Mouse (Mus musculus) midbrain, postnatal 0 days (tissue): Measurements from ENCODE around the gene Tmtc2. TPM values are rescaled to one million over a fixed set of nuclear protein-coding genes. Genes with fewer than 3 reads are reported as not detected.

ENCODE experiments used
- ATAC-seq: fragments of 200-750 bp; cut with Nextera tagmentation; 2 replicates; pipeline ENCODE4 v1.8.0; 2017; ENCODE audit warnings: moderate number of reproducible peaks, mild to moderate bottlenecking, moderate TSS enrichment, moderate library complexity; ENCODE audit not compliant: low FRiP score
- DNase-seq: peaks from one replicate; pipeline ENCODE4 v3.0.0-alpha.2; 2015; ENCODE audit warnings: low spot score
- H3K27ac ChIP-seq: fragments of 300-500 bp; sonication (generic); 2 replicates; pipeline ENCODE4 v1.5.1; 2014; ENCODE audit warnings: low read depth, mild to moderate bottlenecking, low read length, mixed read lengths
- H3K27me3 ChIP-seq: fragments of 300-500 bp; sonication (generic); 2 replicates; pipeline ENCODE4 v1.6.1; 2014; ENCODE audit warnings: low read length, control low read depth, mixed read lengths; ENCODE audit not compliant: insufficient read depth
- H3K36me3 ChIP-seq: fragments of 300-500 bp; sonication (generic); 2 replicates; pipeline ENCODE4 v1.6.1; 2014; ENCODE audit warnings: low read length, control low read depth, mixed read lengths; ENCODE audit not compliant: insufficient read depth
- H3K4me1 ChIP-seq: fragments of 300-500 bp; sonication (generic); 2 replicates; pipeline ENCODE4 v1.6.1; 2014; ENCODE audit warnings: mild to moderate bottlenecking, control low read depth, antibody characterized with exemption, low read length, mixed read lengths; ENCODE audit not compliant: insufficient read depth
- H3K4me2 ChIP-seq: fragments of 300-500 bp; sonication (generic); 2 replicates; pipeline ENCODE4 v1.6.1; 2014; ENCODE audit warnings: low read depth, mild to moderate bottlenecking, low read length, mixed read lengths; ENCODE audit not compliant: poor library complexity, severe bottlenecking
- H3K4me3 ChIP-seq: fragments of 300-500 bp; sonication (generic); 2 replicates; pipeline ENCODE4 v1.5.1; 2014; ENCODE audit warnings: low read depth, mild to moderate bottlenecking, low read length, moderate library complexity
- H3K9ac ChIP-seq: fragments of 300-500 bp; sonication (generic); replicated peaks from 2 replicates; pipeline ENCODE4 v1.6.1; 2014; ENCODE audit warnings: mild to moderate bottlenecking, low read length, moderate library complexity, mixed read lengths; ENCODE audit not compliant: poor library complexity, severe bottlenecking
- H3K9me3 ChIP-seq: fragments of 300-500 bp; sonication (generic); 2 replicates; pipeline ENCODE4 v1.6.1; 2016; ENCODE audit warnings: low read length, control low read depth
- CTCF ChIP-seq: IDR thresholded peaks from 2 replicates; pipeline ENCODE4 v1.5.1; 2016; ENCODE audit warnings: antibody characterized with exemption, mild to moderate bottlenecking
- WGBS: fragments of 180-500 bp; shearing (Covaris S2); extraction: QIAGEN DNeasy Blood & Tissue Kit; methylation state at CpG from one replicate; pipeline ENCODE4 v1.1.7; 2014; 5-methylcytosine and 5-hydroxymethylcytosine counted together
- polyA plus RNA-seq: library from polyadenylated mRNA; unstranded; fragments of >200 nt; fragmentation: Nextera tagmentation; extraction: Ambion mirVana; gene quantifications from 2 replicates; pipeline ENCODE4 v1.2.1, GENCODE M21; 2015
- total RNA-seq: library from RNA; depleted of rRNA; stranded (reverse); fragments of >200 nt; gene quantifications from 2 replicates; pipeline ENCODE4 v1.2.3, GENCODE M21; 2014

Tmtc2 gene
- total and polyA plus RNA-seq, 2 experiments from 2014 or later = 5.3 to 12.9 TPM

- Histone ChIP-seq H3K4me1 (no peaks in the 10 kb centered on the region), H3K9me3 (no peaks in the 10 kb centered on the region), H3K27me3 (no peaks in the 10 kb centered on the region), H3K4me3 (no peak overlapping the region), H3K36me3 (no peaks in the 10 kb centered on the region), H3K9ac (no peak overlapping the region), H3K4me2 (no peak overlapping the region), H3K27ac (no peak overlapping the region)
- 86% methylated on average over 5 of the region's 5 CpGs for WGBS
- ATAC-seq = no peak
- TF ChIP-seq CTCF = no peak
- DNase-seq = no peak
These were observed 261.3 kb downstream of the Tmtc2 start for GRCm38 (mm10) chr10:105312986-105313385.

DNA sequence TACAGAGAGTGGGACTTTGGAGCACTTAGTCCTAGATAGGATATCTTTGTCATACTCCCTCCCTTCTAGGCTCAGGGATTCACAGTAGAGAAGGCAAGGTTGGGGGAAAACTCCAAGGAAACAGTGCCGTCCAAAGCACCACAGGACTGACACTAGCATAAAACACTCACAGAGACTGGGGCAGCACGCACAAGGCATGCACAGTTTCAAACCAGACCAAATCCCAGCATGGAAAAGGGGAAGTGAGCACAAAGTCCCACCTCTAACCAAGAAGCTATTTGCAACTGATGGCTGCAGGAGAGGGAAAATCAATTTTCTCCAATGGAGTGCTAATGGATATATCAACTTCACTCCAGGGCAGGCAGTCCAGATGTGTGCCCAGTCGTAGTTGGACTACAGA is 276.7 kb downstream of the Tmtc2 start:
- WGBS = 74% methylated on average over 3 of the region's 3 CpGs
- Histone ChIP-seq H3K9ac (no peak overlapping the region), H3K4me3 (no peak overlapping the region), H3K4me1 (no peaks in the 10 kb centered on the region), H3K36me3 (no peaks in the 10 kb centered on the region), H3K27me3 (no peaks in the 10 kb centered on the region), H3K4me2 (no peak overlapping the region), H3K9me3 (no peaks in the 10 kb centered on the region), H3K27ac (no peak overlapping the region)
- ATAC-seq (no peak), DNase-seq (no peak)
- no peak for TF ChIP-seq CTCF

DNA sequence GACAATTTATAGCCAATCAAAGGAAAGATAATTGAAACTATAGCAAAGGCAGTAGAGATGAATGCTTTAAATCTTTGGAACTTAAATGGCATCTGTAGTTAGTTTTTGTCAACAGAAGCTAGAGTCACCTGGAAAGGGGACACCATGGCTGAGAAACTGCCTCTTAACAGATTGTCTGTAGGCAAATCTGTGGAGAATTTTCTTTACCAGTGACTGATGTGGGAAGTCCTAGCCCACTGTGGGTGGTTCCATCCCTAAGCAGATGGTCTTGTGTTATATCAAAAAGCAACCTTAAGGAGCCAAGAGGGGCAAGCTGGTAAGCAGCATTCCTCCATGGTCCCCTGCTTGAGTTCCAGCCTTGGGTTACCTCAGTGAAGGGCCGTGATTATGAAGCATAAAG is 281.3 kb downstream of the Tmtc2 start:
- DNase-seq = no peak
- WGBS = 96% methylated on average over 1 of the region's 1 CpGs
- Histone ChIP-seq H3K9ac (no peak overlapping the region), H3K4me1 (no peaks in the 10 kb centered on the region), H3K9me3 (no peaks in the 10 kb centered on the region), H3K27me3 (no peaks in the 10 kb centered on the region), H3K36me3 (no peaks in the 10 kb centered on the region), H3K4me2 (no peak overlapping the region), H3K4me3 (no peak overlapping the region), H3K27ac (no peak overlapping the region)
- ATAC-seq = no peak
- TF ChIP-seq CTCF = no peak

DNA sequence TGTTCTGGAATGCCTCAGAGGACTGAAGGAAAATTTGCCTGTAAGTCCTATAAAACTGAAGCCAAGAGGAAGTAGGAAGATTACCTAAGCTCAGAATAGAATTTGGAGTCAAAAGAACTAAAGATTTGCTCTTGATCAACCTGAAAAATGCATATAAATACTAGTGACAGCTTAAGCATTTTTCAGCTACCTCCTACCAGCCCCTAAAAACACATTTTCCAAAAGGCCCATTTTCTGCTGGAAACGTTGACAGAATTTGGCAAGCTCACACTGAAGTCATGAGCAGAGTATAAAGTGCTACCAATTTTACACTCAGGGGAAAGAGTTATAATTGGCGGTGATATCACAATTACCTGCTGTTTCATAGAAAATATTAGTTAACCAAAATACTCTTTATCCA is 285.8 kb downstream of the Tmtc2 start:
- no peaks in the 10 kb centered on the region for H3K36me3 ChIP-seq
- no peak for TF ChIP-seq CTCF
- no peak overlapping the region for H3K9ac ChIP-seq
- H3K27ac ChIP-seq = no peak overlapping the region
- H3K4me3 ChIP-seq = no peak overlapping the region
- no peaks in the 10 kb centered on the region for H3K9me3 ChIP-seq
- 51% methylated on average over 2 of the region's 2 CpGs for WGBS
- DNase-seq = no peak
- ATAC-seq = no peak
- no peak overlapping the region for H3K4me2 ChIP-seq
- H3K27me3 ChIP-seq = no peaks in the 10 kb centered on the region
- H3K4me1 ChIP-seq = no peaks in the 10 kb centered on the region

GRCm38 (mm10) chr10:105287575-105287974 is 286.7 kb downstream of the Tmtc2 start:
- WGBS = 82% methylated on average over 3 of the region's 3 CpGs
- Histone ChIP-seq H3K9me3 (no peaks in the 10 kb centered on the region), H3K27ac (no peak overlapping the region), H3K4me2 (no peak overlapping the region), H3K9ac (no peak overlapping the region), H3K27me3 (no peaks in the 10 kb centered on the region), H3K4me1 (no peaks in the 10 kb centered on the region), H3K4me3 (no peak overlapping the region), H3K36me3 (no peaks in the 10 kb centered on the region)
- DNase-seq (no peak), ATAC-seq (no peak)
- no peak for TF ChIP-seq CTCF

DNA sequence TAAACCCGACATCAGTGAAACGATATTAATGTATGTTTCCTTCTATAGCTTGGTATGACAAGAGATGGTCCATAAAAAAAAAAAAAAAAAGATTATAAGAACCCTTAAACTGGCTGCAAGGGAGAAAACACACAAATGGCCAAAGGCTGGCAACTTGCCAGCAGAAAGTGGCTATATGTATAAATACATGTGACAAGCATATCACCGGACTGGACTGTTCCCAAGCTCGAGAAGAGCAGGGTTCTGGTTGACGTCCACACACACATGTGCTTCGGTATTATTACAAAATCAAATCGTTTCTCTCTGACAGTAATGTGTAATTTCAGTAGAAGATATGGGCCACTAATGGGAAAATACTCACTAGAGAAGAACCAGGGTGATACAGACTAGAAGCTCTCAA is 287.2 kb downstream of the Tmtc2 start:
- Histone ChIP-seq H3K4me3 (no peak overlapping the region), H3K27me3 (no peaks in the 10 kb centered on the region), H3K36me3 (no peaks in the 10 kb centered on the region), H3K9ac (no peak overlapping the region), H3K4me2 (no peak overlapping the region), H3K9me3 (no peaks in the 10 kb centered on the region), H3K4me1 (no peaks in the 10 kb centered on the region), H3K27ac (no peak overlapping the region)
- DNase-seq (peak; percentile 9), ATAC-seq (no peak)
- WGBS = 64% methylated on average over 7 of the region's 7 CpGs
- TF ChIP-seq CTCF = no peak

DNA sequence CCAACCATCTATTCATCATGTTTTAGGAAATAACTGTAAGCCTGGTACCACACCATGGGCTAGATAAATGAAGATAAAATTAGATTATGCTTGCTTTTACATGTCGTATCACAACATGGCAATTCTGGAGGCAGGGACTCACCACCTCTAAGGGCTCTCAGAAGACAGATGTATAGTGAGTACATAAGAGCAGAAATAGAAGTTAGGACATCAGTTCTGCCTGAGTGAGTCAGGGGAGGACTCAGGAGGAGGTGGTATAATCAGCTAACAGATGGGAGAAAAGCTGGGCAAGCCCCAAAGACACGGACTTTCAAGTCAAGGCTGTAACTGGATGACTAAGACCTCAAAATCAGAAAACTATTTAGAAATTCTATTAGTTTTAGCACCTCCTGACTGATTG is 288.0 kb downstream of the Tmtc2 start:
- ATAC-seq (no peak), DNase-seq (no peak)
- Histone ChIP-seq H3K36me3 (no peaks in the 10 kb centered on the region), H3K9ac (no peak overlapping the region), H3K9me3 (no peaks in the 10 kb centered on the region), H3K4me3 (no peak overlapping the region), H3K27me3 (no peaks in the 10 kb centered on the region), H3K4me2 (no peak overlapping the region), H3K4me1 (no peaks in the 10 kb centered on the region), H3K27ac (no peak overlapping the region)
- 69% methylated on average over 2 of the region's 2 CpGs for WGBS
- TF ChIP-seq CTCF = no peak
